Mouse (Mus musculus) midbrain, postnatal 0 days (tissue): ENCODE data around the gene Nr1h4. TPM values are rescaled to one million over a fixed set of nuclear protein-coding genes. Genes with fewer than 3 reads are reported as not detected.

Source experiments
- ATAC-seq: fragments of 200-750 bp; cut with Nextera tagmentation; 2 replicates; pipeline ENCODE4 v1.8.0; 2017; ENCODE audit warnings: moderate number of reproducible peaks, mild to moderate bottlenecking, moderate TSS enrichment, moderate library complexity; ENCODE audit not compliant: low FRiP score
- DNase-seq: peaks from one replicate; pipeline ENCODE4 v3.0.0-alpha.2; 2015; ENCODE audit warnings: low spot score
- H3K27ac ChIP-seq: fragments of 300-500 bp; sonication (generic); 2 replicates; pipeline ENCODE4 v1.5.1; 2014; ENCODE audit warnings: low read depth, mild to moderate bottlenecking, low read length, mixed read lengths
- H3K27me3 ChIP-seq: fragments of 300-500 bp; sonication (generic); 2 replicates; pipeline ENCODE4 v1.6.1; 2014; ENCODE audit warnings: low read length, control low read depth, mixed read lengths; ENCODE audit not compliant: insufficient read depth
- H3K36me3 ChIP-seq: fragments of 300-500 bp; sonication (generic); 2 replicates; pipeline ENCODE4 v1.6.1; 2014; ENCODE audit warnings: low read length, control low read depth, mixed read lengths; ENCODE audit not compliant: insufficient read depth
- H3K4me1 ChIP-seq: fragments of 300-500 bp; sonication (generic); 2 replicates; pipeline ENCODE4 v1.6.1; 2014; ENCODE audit warnings: mild to moderate bottlenecking, control low read depth, antibody characterized with exemption, low read length, mixed read lengths; ENCODE audit not compliant: insufficient read depth
- H3K4me2 ChIP-seq: fragments of 300-500 bp; sonication (generic); 2 replicates; pipeline ENCODE4 v1.6.1; 2014; ENCODE audit warnings: low read depth, mild to moderate bottlenecking, low read length, mixed read lengths; ENCODE audit not compliant: poor library complexity, severe bottlenecking
- H3K4me3 ChIP-seq: fragments of 300-500 bp; sonication (generic); 2 replicates; pipeline ENCODE4 v1.5.1; 2014; ENCODE audit warnings: low read depth, mild to moderate bottlenecking, low read length, moderate library complexity
- H3K9ac ChIP-seq: fragments of 300-500 bp; sonication (generic); replicated peaks from 2 replicates; pipeline ENCODE4 v1.6.1; 2014; ENCODE audit warnings: mild to moderate bottlenecking, low read length, moderate library complexity, mixed read lengths; ENCODE audit not compliant: poor library complexity, severe bottlenecking
- H3K9me3 ChIP-seq: fragments of 300-500 bp; sonication (generic); 2 replicates; pipeline ENCODE4 v1.6.1; 2016; ENCODE audit warnings: low read length, control low read depth
- CTCF ChIP-seq: IDR thresholded peaks from 2 replicates; pipeline ENCODE4 v1.5.1; 2016; ENCODE audit warnings: antibody characterized with exemption, mild to moderate bottlenecking
- WGBS: fragments of 180-500 bp; shearing (Covaris S2); extraction: QIAGEN DNeasy Blood & Tissue Kit; methylation state at CpG from one replicate; pipeline ENCODE4 v1.1.7; 2014; 5-methylcytosine and 5-hydroxymethylcytosine counted together
- polyA plus RNA-seq: library from polyadenylated mRNA; unstranded; fragments of >200 nt; fragmentation: Nextera tagmentation; extraction: Ambion mirVana; gene quantifications from 2 replicates; pipeline ENCODE4 v1.2.1, GENCODE M21; 2015
- total RNA-seq: library from RNA; depleted of rRNA; stranded (reverse); fragments of >200 nt; gene quantifications from 2 replicates; pipeline ENCODE4 v1.2.3, GENCODE M21; 2014

The Nr1h4 gene
- total and polyA plus RNA-seq, 2 experiments from 2014 or later = not detected

DNA sequence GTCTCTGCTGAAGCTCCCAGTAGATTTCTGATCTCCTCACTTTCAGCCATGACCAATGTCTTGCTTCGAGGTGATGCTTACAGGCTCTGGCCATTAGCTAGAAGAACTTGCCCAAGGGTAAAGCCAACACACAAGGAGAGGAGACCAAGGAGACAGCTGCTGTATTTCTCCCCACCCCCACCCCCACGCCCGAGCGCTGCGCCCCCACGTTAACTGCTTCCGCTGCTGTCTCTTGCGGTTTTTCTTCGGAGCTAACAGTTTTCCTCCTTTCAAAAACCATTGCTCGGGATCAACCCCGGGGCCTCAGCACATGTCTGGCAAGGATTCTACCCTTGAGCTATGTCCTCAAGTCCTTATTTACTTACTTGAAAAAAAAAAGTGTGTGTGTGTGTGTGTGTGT, 70.5 kb downstream of the Nr1h4 start:
- Histone ChIP-seq H3K27ac (no peak overlapping the region), H3K4me1 (no peaks in the 10 kb centered on the region), H3K9ac (no peak overlapping the region), H3K36me3 (no peaks in the 10 kb centered on the region), H3K27me3 (no peaks in the 10 kb centered on the region), H3K4me3 (no peak overlapping the region), H3K4me2 (no peak overlapping the region), H3K9me3 (no peaks in the 10 kb centered on the region)
- ATAC-seq (no peak), DNase-seq (no peak)
- no peak for TF ChIP-seq CTCF
- WGBS = 80% methylated on average over 11 of the region's 11 CpGs

DNA sequence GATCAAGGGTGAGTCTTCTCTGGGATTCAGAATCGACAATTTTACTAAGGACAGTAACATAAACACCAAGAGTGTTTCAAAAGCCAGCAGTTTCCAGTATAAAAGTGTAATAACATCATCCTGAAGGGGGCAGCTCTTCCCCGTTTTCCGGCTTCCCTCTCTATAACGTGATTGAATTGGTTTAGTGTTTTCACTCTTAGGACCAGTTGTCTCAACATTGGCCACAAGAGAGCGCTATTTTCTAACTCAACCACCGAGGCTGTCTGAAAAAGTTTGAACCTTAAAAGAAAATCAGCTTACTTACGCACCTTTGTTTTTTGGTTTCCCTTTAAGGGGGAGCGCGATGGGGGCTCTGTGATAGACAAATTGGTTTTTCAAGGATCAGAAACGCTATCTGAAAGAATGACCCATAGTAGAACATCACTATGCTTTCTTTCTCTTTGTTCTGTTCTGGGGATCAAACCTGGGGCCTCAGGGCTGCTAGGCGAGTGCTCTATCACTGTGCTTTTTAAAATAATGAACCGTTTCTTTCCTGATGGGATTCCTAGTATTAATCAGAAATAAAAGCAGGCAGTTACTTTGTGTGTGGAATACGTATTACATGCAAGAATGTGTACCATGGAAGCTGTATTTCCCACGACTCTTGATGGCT, 71.4 kb downstream of the Nr1h4 start:
- peak; percentile 95 for DNase-seq
- no peaks in the 10 kb centered on the region for H3K9me3 ChIP-seq
- no peak overlapping the region for H3K4me2 ChIP-seq
- no peaks in the 10 kb centered on the region for H3K4me1 ChIP-seq
- H3K4me3 ChIP-seq = no peak overlapping the region
- peak; percentile 96 for TF ChIP-seq CTCF
- H3K27ac ChIP-seq = no peak overlapping the region
- WGBS = 18% methylated on average over 14 of the region's 14 CpGs
- peak; percentile 63; the same call in 1 of the 2 replicates for ATAC-seq
- H3K9ac ChIP-seq = no peak overlapping the region
- H3K36me3 ChIP-seq = no peaks in the 10 kb centered on the region
- no peaks in the 10 kb centered on the region for H3K27me3 ChIP-seq

DNA sequence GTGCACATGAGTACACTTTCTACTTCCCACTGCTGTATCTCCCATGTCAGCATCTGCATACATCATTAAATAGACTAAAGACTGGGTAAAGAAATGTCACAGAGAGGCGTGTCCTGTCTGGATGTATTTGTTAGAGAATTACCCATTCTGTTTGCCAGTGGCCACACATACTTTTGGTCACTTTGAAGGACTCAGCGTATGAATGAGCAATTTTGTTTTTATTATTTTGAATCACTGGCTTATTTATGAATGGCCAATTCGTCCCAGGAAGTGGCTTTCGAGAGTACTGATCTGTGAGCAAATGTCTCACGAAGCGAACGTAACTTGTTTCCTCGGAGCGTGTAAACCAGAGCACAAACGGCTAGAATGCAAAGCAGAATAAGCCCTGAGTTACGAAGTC, 72.4 kb downstream of the Nr1h4 start:
- WGBS = 87% methylated on average over 11 of the region's 11 CpGs
- Histone ChIP-seq H3K4me2 (no peak overlapping the region), H3K36me3 (no peaks in the 10 kb centered on the region), H3K4me1 (no peaks in the 10 kb centered on the region), H3K9ac (no peak overlapping the region), H3K9me3 (no peaks in the 10 kb centered on the region), H3K27ac (no peak overlapping the region), H3K27me3 (no peaks in the 10 kb centered on the region), H3K4me3 (no peak overlapping the region)
- ATAC-seq = no peak
- TF ChIP-seq CTCF = no peak
- peak; percentile 13 for DNase-seq

DNA sequence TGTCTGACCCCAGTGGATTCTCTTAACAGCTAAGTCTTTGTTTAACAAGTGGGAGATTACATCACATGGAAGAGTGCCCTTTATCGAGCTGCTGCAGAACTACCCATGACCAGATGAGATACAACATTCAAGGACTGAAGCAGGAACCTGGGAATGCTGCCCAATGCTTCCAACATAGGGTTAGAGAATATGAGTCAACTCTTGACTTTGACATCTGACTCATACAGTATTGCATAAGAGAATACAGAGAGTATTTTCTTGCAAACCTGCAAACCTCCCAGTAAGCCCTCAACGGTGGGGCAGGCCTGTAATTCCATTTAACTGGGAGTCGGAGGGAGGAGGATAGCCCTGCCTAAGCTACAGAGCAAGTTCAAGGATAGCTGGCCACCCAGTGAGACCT, 74.6 kb downstream of the Nr1h4 start:
- ATAC-seq (no peak), DNase-seq (no peak)
- no peaks in the 10 kb centered on the region for H3K4me1 ChIP-seq
- no peak overlapping the region for H3K9ac ChIP-seq
- no peak overlapping the region for H3K4me2 ChIP-seq
- TF ChIP-seq CTCF = no peak
- no peak overlapping the region for H3K4me3 ChIP-seq
- no peaks in the 10 kb centered on the region for H3K36me3 ChIP-seq
- no peaks in the 10 kb centered on the region for H3K9me3 ChIP-seq
- H3K27me3 ChIP-seq = no peaks in the 10 kb centered on the region
- 78% methylated on average over 3 of the region's 3 CpGs for WGBS
- no peak overlapping the region for H3K27ac ChIP-seq

DNA sequence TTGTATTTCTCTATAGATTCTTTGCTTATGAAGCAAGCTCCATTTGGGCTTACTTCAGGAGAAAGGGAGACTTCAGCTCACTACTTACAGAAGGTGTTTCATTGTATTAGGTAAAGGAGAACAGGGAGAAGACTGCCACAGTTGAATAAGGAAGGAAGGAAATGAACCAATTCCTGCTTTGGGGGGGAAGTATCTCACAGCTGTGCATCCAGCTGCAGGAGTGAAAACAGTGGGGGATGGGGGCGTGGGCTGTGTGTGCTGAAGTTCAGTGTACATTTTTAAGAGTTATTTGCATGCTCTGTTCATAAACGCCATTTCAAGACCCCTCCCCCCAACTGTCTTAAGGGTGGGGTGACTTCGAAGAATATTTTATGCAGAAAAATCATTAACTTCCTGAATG, 79.6 kb downstream of the Nr1h4 start:
- no peak for TF ChIP-seq CTCF
- ATAC-seq (no peak), DNase-seq (no peak)
- no peaks in the 10 kb centered on the region for H3K4me1 ChIP-seq
- no peaks in the 10 kb centered on the region for H3K9me3 ChIP-seq
- no peak overlapping the region for H3K4me3 ChIP-seq
- no peak overlapping the region for H3K9ac ChIP-seq
- H3K4me2 ChIP-seq = no peak overlapping the region
- WGBS = 85% methylated on average over 3 of the region's 3 CpGs
- no peaks in the 10 kb centered on the region for H3K36me3 ChIP-seq
- no peaks in the 10 kb centered on the region for H3K27me3 ChIP-seq
- no peak overlapping the region for H3K27ac ChIP-seq

DNA sequence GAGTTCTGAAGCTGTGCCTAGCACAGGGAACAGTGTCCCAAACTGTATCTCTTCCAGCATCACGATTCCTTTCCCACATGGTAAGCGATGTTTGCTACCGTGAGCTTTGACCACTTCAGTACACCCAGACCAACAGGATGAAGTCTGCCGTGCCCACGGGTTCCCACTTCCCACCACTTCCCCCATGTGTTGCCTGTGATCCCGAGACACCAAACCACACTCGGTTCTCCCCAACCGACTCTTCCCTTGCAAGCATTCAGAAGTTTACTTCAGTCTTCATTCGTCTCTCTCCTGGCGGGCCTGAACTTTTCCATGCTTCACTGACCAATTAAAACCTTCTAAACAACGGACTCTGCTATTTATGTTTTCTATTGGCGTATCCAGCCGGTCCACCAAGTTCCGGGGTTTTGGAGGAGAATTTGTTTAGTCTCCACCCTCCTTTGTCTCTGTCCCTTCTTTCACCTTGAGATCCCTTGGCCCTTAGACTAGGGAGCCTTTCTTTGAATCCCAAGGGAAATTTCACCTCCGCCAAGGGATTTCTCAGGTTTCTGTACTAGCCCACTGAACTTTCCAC, 80.2 kb downstream of the Nr1h4 start:
- no peak overlapping the region for H3K4me3 ChIP-seq
- no peaks in the 10 kb centered on the region for H3K4me1 ChIP-seq
- no peak for TF ChIP-seq CTCF
- no peaks in the 10 kb centered on the region for H3K9me3 ChIP-seq
- H3K36me3 ChIP-seq = no peaks in the 10 kb centered on the region
- H3K4me2 ChIP-seq = no peak overlapping the region
- no peaks in the 10 kb centered on the region for H3K27me3 ChIP-seq
- no peak overlapping the region for H3K27ac ChIP-seq
- H3K9ac ChIP-seq = no peak overlapping the region
- 82% methylated on average over 15 of the region's 15 CpGs for WGBS
- DNase-seq (no peak), ATAC-seq (no peak)
